Mouse (Mus musculus) forebrain, embryonic 12.5 days (tissue): Measurements from ENCODE around the gene Scgb1b7. TPM values are rescaled to one million over a fixed set of nuclear protein-coding genes. Genes with fewer than 3 reads are reported as not detected.
"Not testable (repeated sequence)": the region's sequence is repeated elsewhere in the genome, so short reads cannot be mapped to it uniquely, and the experiment has no call there.

ENCODE experiments used
- ATAC-seq: fragments of 200-750 bp; cut with Nextera tagmentation; 2 replicates; pipeline ENCODE4 v1.8.0; 2017; ENCODE audit warnings: moderate TSS enrichment; ENCODE audit not compliant: low FRiP score
- H3K27ac ChIP-seq: fragments of 300-500 bp; sonication (generic); 2 replicates; pipeline ENCODE4 v1.5.1; 2016; ENCODE audit warnings: mild to moderate bottlenecking
- H3K27me3 ChIP-seq: fragments of 300-500 bp; sonication (generic); 2 replicates; pipeline ENCODE4 v1.6.1; 2016; ENCODE audit warnings: mild to moderate bottlenecking
- H3K36me3 ChIP-seq: fragments of 300-500 bp; sonication (generic); replicated peaks from 2 replicates; pipeline ENCODE4 v1.6.1; 2016; ENCODE audit warnings: mild to moderate bottlenecking
- H3K4me1 ChIP-seq: fragments of 300-500 bp; sonication (generic); 2 replicates; pipeline ENCODE4 v1.6.1; 2016
- H3K4me2 ChIP-seq: fragments of 300-500 bp; sonication (generic); 2 replicates; pipeline ENCODE4 v1.6.1; 2016; ENCODE audit warnings: mild to moderate bottlenecking, moderate library complexity
- H3K4me3 ChIP-seq: fragments of 300-500 bp; sonication (generic); replicated peaks from 2 replicates; pipeline ENCODE4 v1.5.1; 2016; ENCODE audit warnings: mild to moderate bottlenecking
- H3K9ac ChIP-seq: fragments of 300-500 bp; sonication (generic); 2 replicates; pipeline ENCODE4 v1.6.1; 2016; ENCODE audit warnings: mild to moderate bottlenecking
- H3K9me3 ChIP-seq: fragments of 300-500 bp; sonication (generic); 2 replicates; pipeline ENCODE4 v1.6.1; 2016
- WGBS: fragments of 180-500 bp; shearing (Covaris S2); methylation state at CpG from one replicate; pipeline ENCODE4 v1.1.7; 2016; 5-methylcytosine and 5-hydroxymethylcytosine counted together
- polyA plus RNA-seq: library from polyadenylated mRNA; unstranded; fragments of >200 nt; fragmentation: Nextera tagmentation; extraction: Ambion mirVana; gene quantifications from 2 replicates; pipeline ENCODE4 v1.2.1, GENCODE M21; 2016

Gene Scgb1b7
- not detected in 2 replicates for polyA plus RNA-seq

GRCm38 (mm10) chr7:31712365-31712764 lies at the start of gene Scgb1b7:
Gene Scgb1b7, plus strand, starts transcription at chr7:31712665.
- 85% methylated on average over 5 of the region's 5 CpGs for WGBS
- not testable (repeated sequence) for H3K4me3 ChIP-seq, H3K27ac ChIP-seq, H3K9ac ChIP-seq, H3K9me3 ChIP-seq, H3K36me3 ChIP-seq, H3K27me3 ChIP-seq, H3K4me1 ChIP-seq, ATAC-seq, H3K4me2 ChIP-seq

GRCm38 (mm10) chr7:31705657-31706056 lies 6.8 kb upstream of the Scgb1b7 start, which contains the start of gene Scgb2b7:
Gene Scgb2b7, minus strand, starts transcription at chr7:31705757.
- not testable (repeated sequence) for H3K36me3 ChIP-seq, H3K9me3 ChIP-seq, H3K9ac ChIP-seq, H3K27ac ChIP-seq, ATAC-seq, H3K4me2 ChIP-seq, H3K27me3 ChIP-seq, H3K4me1 ChIP-seq, H3K4me3 ChIP-seq

Other genes starting within 250 kb of the Scgb1b7 start
- not detected in 2 replicates for gene Scgb2b7, start 6.9 kb upstream of the Scgb1b7 start, polyA plus RNA-seq